Mouse (Mus musculus): Measurements from ENCODE around the gene Bcas3. TPM values are rescaled to one million over a fixed set of nuclear protein-coding genes. Genes with fewer than 3 reads are reported as not detected.

Gene Bcas3
- polyA plus RNA-seq, 1 experiment from 2014 or later, result 31.2 TPM

DNA sequence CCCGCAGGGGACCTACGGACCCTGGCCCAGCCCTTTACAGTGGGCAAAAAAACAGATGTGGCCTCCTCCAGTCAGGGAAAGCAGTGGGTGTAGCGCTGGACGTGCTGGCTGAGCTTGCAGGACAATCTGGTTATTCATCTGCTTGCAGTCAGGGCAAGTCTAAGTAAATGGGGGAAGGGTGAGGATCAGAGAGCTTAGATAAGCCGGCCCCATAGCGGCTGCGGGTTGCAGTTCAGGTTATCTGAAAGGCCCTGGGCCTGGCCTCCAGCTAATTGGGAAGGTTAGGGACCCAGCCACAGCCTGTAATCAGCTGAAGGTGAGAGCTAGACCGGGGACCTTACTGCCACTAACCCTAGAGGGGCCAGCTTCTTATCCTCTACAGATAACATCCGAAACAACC is 474.4 kb downstream of the Bcas3 start:
- ATAC-seq (replicated peaks; ENCODE audit: insufficient number of reproducible peaks, low FRiP score, low TSS enrichment, low read depth), result no peak
- peak; percentile 33 for DNase-seq (ENCODE audit: low spot score)
- Histone ChIP-seq H3K4me1 (ENCODE audit: control insufficient read depth, insufficient read depth, low read length) (peaks cover 20% of the 10 kb centered on the region), H3K27me3 (ENCODE audit: control insufficient read depth, insufficient read depth, low read length) (peaks cover 34% of the 10 kb centered on the region), H3K4me2 (ENCODE audit: low read depth, low read length) (0 out of 2 replicates have a peak overlapping the region, but pooled peaks have one; percentile 13), H3K9me3 (replicated peaks; ENCODE audit: control insufficient read depth, low read length) (no peaks in the 10 kb centered on the region), H3K9ac (replicated peaks; ENCODE audit: low read length) (no peak overlapping the region), H3K36me3 (replicated peaks; ENCODE audit: control insufficient read depth, insufficient read depth, low read depth, low read length) (no peaks in the 10 kb centered on the region), H3K4me3 (ENCODE audit: low read depth, low read length) (no peak overlapping the region), H3K27ac (replicated peaks; ENCODE audit: low read depth, low read length) (0 out of 2 replicates have a peak overlapping the region, but pooled peaks have one; percentile 22)
- 7% methylated on average over 9 of the region's 9 CpGs for WGBS

DNA sequence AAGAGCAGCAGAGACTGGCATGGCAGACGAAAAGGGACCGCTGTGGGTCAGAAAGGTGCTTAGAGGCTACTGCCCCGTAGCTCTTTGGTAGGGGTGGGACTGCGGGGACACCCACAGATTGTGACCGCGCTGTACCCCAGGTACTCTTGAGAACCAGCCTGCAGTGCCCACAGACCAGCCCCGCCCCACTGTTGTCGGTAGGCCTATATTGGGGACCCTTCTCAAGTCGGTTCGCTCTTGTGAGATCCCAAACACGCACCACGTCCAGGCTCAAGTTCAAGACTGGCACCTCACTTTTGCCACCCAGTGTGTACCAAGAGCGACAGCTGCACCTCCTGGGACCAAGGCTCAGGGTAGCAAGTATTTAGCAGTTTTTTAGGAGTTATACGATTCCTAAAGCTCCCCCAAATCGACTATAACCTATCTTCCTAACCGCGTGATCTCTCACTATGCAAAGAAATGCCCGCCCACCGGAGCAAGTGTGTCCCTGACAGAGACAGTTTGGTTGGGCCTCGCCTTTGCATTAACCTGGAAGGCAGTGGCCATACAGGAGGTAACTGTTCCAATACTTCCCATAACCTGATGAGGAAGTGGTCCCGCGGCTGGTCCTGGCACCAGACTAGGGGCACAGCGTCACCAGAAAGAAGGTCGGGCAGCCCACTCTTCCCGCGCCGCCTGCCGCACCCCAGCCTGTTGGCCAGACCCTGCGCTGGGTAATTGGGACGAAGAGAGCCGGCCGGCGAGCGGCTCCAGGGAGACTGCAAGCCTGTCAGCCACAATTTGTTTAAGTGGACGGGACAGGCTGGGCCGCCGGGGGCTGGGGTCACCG is 475.9 kb downstream of the Bcas3 start:
- no peaks in the 10 kb centered on the region for H3K36me3 ChIP-seq (replicated peaks; ENCODE audit: control insufficient read depth, insufficient read depth, low read depth, low read length)
- peaks cover 20% of the 10 kb centered on the region for H3K4me1 ChIP-seq (ENCODE audit: control insufficient read depth, insufficient read depth, low read length)
- H3K9me3 ChIP-seq (replicated peaks; ENCODE audit: control insufficient read depth, low read length), result no peaks in the 10 kb centered on the region
- peak overlapping the region; percentile 81 for H3K27ac ChIP-seq (replicated peaks; ENCODE audit: low read depth, low read length)
- H3K4me2 ChIP-seq (ENCODE audit: low read depth, low read length), result peak overlapping the region; percentile 73
- DNase-seq (ENCODE audit: low spot score), result peak; percentile 59
- H3K9ac ChIP-seq (replicated peaks; ENCODE audit: low read length), result peak overlapping the region; percentile 96
- H3K27me3 ChIP-seq (ENCODE audit: control insufficient read depth, insufficient read depth, low read length), result peaks cover 36% of the 10 kb centered on the region
- ATAC-seq (replicated peaks; ENCODE audit: insufficient number of reproducible peaks, low FRiP score, low TSS enrichment, low read depth), result no peak
- WGBS, result 5% methylated on average over 38 of the region's 38 CpGs
- peak overlapping the region; percentile 79 for H3K4me3 ChIP-seq (ENCODE audit: low read depth, low read length)

DNA sequence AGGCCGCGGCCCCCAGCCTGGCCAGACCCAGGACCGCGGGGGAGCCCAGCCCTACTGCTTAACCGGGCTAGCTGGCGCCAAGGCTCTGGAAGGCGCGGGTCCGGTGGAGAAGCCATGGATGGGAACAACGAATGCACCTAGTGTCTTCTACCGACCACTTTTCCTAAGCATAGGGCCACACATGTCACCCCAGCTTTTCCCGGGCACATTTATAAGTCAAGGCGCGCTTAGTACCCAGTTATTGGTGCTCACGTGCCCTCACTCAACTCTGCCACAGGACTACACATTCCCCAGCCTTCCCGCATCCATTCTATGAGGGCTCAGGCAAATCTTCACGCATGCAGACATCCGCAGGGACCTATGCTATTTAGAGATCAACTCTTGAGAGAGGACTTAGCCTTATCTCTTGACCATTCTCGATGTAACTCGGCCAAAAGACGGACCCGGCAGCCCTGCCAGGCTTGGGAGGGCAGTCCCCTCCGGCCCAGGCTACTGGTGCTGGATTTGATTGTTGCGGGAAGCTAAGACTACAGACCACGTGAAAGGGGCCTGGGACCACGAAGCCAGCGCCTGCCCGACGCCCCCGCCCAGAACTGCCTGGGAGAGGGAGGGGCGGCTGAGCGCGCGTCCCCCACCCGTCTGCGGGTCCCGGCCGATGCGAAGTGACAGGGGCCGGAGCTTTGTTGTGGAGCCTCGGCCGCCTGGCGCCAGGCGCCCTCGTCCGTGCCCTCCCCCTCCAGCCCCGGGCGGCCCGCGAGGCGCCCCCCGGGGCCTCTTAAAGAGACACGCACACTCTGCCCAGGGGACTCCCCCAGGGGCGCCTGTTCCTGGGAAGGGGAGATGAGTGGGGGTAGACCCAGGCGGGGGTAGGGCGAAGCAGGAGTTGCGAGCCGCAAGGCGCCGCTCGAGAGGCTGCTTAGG is 476.8 kb downstream of the Bcas3 start:
- Histone ChIP-seq H3K9me3 (replicated peaks; ENCODE audit: control insufficient read depth, low read length) (no peaks in the 10 kb centered on the region), H3K4me1 (ENCODE audit: control insufficient read depth, insufficient read depth, low read length) (peaks cover 20% of the 10 kb centered on the region), H3K36me3 (replicated peaks; ENCODE audit: control insufficient read depth, insufficient read depth, low read depth, low read length) (no peaks in the 10 kb centered on the region), H3K27me3 (ENCODE audit: control insufficient read depth, insufficient read depth, low read length) (peaks cover 38% of the 10 kb centered on the region), H3K9ac (replicated peaks; ENCODE audit: low read length) (peak overlapping the region; percentile 96), H3K27ac (replicated peaks; ENCODE audit: low read depth, low read length) (peak overlapping the region; percentile 81), H3K4me2 (ENCODE audit: low read depth, low read length) (peak overlapping the region; percentile 73), H3K4me3 (ENCODE audit: low read depth, low read length) (peak overlapping the region; percentile 79)
- ATAC-seq (replicated peaks; ENCODE audit: insufficient number of reproducible peaks, low FRiP score, low TSS enrichment, low read depth), result peak; percentile 27
- peak; percentile 78 for DNase-seq (ENCODE audit: low spot score)
- WGBS, result under 1% methylated on average over 51 of the region's 61 CpGs

DNA sequence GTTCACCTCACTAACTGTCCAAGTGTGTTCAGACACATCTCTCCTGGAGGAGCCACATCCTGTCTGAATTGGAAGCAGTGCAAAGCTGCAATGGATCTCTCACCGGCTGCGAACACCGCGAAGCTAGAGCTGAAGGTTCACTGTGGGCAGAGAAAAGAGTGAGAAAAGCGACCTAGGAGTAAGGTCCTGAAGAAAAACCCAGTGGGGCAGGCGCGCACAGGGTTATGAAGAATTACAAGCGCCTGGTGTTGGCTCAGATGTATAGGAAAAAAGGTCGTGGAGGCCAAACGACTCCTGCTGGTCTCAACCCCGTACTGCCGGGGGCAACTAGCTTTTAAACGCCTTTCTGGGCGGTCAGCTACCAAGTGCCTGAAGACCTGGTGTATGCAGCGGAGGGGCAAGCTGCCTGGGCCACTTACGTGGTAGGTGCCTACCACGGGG is 478.0 kb downstream of the Bcas3 start:
- DNase-seq (ENCODE audit: low spot score) (peak; percentile 70), ATAC-seq (replicated peaks; ENCODE audit: insufficient number of reproducible peaks, low FRiP score, low TSS enrichment, low read depth) (no peak)
- Histone ChIP-seq H3K27ac (replicated peaks; ENCODE audit: low read depth, low read length) (peak overlapping the region; percentile 81), H3K36me3 (replicated peaks; ENCODE audit: control insufficient read depth, insufficient read depth, low read depth, low read length) (no peaks in the 10 kb centered on the region), H3K9ac (replicated peaks; ENCODE audit: low read length) (peak overlapping the region; percentile 96), H3K27me3 (ENCODE audit: control insufficient read depth, insufficient read depth, low read length) (peaks cover 40% of the 10 kb centered on the region), H3K4me3 (ENCODE audit: low read depth, low read length) (peak overlapping the region; percentile 79), H3K4me2 (ENCODE audit: low read depth, low read length) (peak overlapping the region; percentile 73), H3K4me1 (ENCODE audit: control insufficient read depth, insufficient read depth, low read length) (peaks cover 15% of the 10 kb centered on the region), H3K9me3 (replicated peaks; ENCODE audit: control insufficient read depth, low read length) (no peaks in the 10 kb centered on the region)
- WGBS, result under 1% methylated on average over 17 of the region's 17 CpGs

DNA sequence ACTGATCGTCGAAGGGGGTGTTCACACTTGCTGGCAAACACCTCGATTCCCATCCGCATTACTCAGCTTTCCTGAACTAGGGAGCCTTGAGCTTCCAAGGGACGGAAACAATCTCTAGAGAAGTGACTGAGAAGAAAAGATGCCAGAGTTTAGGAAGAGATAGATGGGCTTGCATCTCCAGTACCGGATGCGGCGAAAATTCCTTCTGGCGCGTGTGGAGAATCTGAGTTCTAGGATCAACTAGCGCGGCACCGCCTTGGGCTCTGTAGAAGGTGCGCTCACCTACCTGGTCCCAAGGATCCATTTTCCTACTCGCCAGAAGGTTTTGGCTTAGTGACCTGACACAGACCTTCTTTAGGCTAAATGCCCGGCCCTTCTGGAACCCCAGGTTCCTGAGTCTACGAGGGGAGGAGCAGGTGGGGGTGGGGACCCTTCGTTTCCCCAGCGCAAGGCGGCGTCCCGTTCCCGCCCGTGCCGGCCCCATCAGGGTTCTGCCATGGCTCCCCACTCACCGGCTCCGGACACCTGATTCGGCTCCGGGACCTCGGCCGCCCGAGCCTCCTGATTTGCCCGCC is 478.8 kb downstream of the Bcas3 start:
- H3K4me3 ChIP-seq (ENCODE audit: low read depth, low read length), result peak overlapping the region; percentile 79
- peaks cover 15% of the 10 kb centered on the region for H3K4me1 ChIP-seq (ENCODE audit: control insufficient read depth, insufficient read depth, low read length)
- H3K9me3 ChIP-seq (replicated peaks; ENCODE audit: control insufficient read depth, low read length), result no peaks in the 10 kb centered on the region
- DNase-seq (ENCODE audit: low spot score), result peak; percentile 58
- H3K27me3 ChIP-seq (ENCODE audit: control insufficient read depth, insufficient read depth, low read length), result peaks cover 42% of the 10 kb centered on the region
- H3K9ac ChIP-seq (replicated peaks; ENCODE audit: low read length), result peak overlapping the region; percentile 96
- H3K27ac ChIP-seq (replicated peaks; ENCODE audit: low read depth, low read length), result peak overlapping the region; percentile 81
- under 1% methylated on average over 33 of the region's 33 CpGs for WGBS
- no peaks in the 10 kb centered on the region for H3K36me3 ChIP-seq (replicated peaks; ENCODE audit: control insufficient read depth, insufficient read depth, low read depth, low read length)
- peak overlapping the region; percentile 90 for H3K4me2 ChIP-seq (ENCODE audit: low read depth, low read length)
- 0 out of 2 replicates have a peak, but pooled peaks have one; percentile 1 for ATAC-seq (replicated peaks; ENCODE audit: insufficient number of reproducible peaks, low FRiP score, low TSS enrichment, low read depth)

DNA sequence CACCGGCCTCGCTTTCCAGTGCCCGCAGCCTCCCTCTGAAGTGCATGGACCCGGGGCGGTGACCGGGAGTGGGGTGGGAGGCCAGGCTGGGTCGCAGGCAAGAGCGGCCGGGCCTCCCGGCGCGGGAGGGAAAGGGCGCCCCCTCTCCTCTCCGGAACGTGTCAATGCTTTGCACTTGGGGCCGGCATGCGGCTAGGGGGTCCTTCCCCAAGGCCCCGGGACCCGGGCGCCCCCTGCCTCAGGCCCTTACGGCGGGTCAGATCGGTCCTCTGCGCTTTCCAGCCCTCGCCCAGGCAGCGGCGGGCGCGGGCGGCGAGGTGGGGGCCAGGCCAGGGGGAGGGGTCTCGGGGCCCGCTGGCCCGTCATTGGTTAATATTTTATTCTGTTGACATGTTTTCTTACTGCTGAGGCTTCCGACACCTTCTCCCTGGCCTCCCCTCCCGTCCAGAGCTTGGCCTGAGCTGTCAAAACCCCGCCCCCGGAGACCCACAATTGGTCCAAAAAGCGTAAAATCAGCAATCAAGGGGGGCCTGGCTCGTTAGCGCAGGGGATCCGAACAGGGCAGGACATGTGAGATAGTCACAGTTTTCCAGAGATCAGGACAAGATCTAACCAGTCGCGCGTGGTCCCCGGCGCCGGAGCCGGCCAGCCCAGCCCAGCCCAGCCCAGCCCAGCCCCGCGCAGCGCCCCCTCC is 479.4 kb downstream of the Bcas3 start, which contains the start of gene Tbx2:
Gene Tbx2, plus strand, starts transcription at position 321 of the 694 bp plus-strand sequence.
- H3K4me3 ChIP-seq (ENCODE audit: low read depth, low read length), result peak within 1 kb of the TSS; percentile 79
- peak within 1 kb of the TSS; percentile 96 for H3K9ac ChIP-seq (replicated peaks; ENCODE audit: low read length)
- peaks cover 41% of the 10 kb centered on the region for H3K27me3 ChIP-seq (ENCODE audit: control insufficient read depth, insufficient read depth, low read length)
- no peaks in the 10 kb centered on the region for H3K9me3 ChIP-seq (replicated peaks; ENCODE audit: control insufficient read depth, low read length)
- H3K4me2 ChIP-seq (ENCODE audit: low read depth, low read length), result peak within 1 kb of the TSS; percentile 90
- H3K27ac ChIP-seq (replicated peaks; ENCODE audit: low read depth, low read length), result peak within 1 kb of the TSS; percentile 96
- peak; percentile 92 for DNase-seq (ENCODE audit: low spot score)
- H3K36me3 ChIP-seq (replicated peaks; ENCODE audit: control insufficient read depth, insufficient read depth, low read depth, low read length), result no peaks in the 10 kb centered on the region
- H3K4me1 ChIP-seq (ENCODE audit: control insufficient read depth, insufficient read depth, low read length), result peaks cover 13% of the 10 kb centered on the region
- ATAC-seq (replicated peaks; ENCODE audit: insufficient number of reproducible peaks, low FRiP score, low TSS enrichment, low read depth), result peak; percentile 79
- WGBS, result 0% methylated on average over 33 of the region's 52 CpGs

DNA sequence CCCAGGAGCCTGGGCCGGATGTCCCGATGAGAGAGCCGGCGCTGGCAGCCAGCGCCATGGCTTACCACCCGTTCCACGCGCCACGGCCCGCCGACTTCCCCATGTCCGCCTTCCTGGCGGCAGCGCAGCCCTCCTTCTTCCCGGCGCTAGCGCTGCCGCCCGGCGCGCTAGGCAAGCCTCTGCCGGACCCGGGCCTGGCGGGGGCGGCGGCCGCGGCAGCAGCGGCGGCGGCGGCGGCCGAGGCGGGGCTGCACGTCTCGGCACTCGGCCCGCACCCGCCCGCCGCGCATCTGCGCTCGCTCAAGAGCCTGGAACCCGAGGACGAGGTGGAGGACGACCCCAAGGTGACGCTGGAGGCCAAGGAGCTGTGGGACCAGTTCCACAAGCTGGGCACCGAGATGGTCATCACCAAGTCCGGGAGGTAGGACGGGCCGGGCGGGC is 480.1 kb downstream of the Bcas3 start:
- no peaks in the 10 kb centered on the region for H3K9me3 ChIP-seq (replicated peaks; ENCODE audit: control insufficient read depth, low read length)
- peaks cover 12% of the 10 kb centered on the region for H3K4me1 ChIP-seq (ENCODE audit: control insufficient read depth, insufficient read depth, low read length)
- H3K4me2 ChIP-seq (ENCODE audit: low read depth, low read length), result peak overlapping the region; percentile 90
- H3K4me3 ChIP-seq (ENCODE audit: low read depth, low read length), result peak overlapping the region; percentile 79
- ATAC-seq (replicated peaks; ENCODE audit: insufficient number of reproducible peaks, low FRiP score, low TSS enrichment, low read depth) (no peak), DNase-seq (ENCODE audit: low spot score) (no peak)
- H3K27me3 ChIP-seq (ENCODE audit: control insufficient read depth, insufficient read depth, low read length), result peaks cover 40% of the 10 kb centered on the region
- 2% methylated on average over 35 of the region's 54 CpGs for WGBS
- peak overlapping the region; percentile 96 for H3K9ac ChIP-seq (replicated peaks; ENCODE audit: low read length)
- no peaks in the 10 kb centered on the region; the same call in 1 of the 2 replicates for H3K36me3 ChIP-seq (replicated peaks; ENCODE audit: control insufficient read depth, insufficient read depth, low read depth, low read length)
- peak overlapping the region; percentile 96 for H3K27ac ChIP-seq (replicated peaks; ENCODE audit: low read depth, low read length)
